Mouse (Mus musculus) cortical plate, adult 2 months (tissue): ENCODE measurements around the gene Ndufb10. TPM values are rescaled to one million over a fixed set of nuclear protein-coding genes. Genes with fewer than 3 reads are reported as not detected.

ENCODE experiments used
- H3K27ac ChIP-seq: fragments of 200-500 bp; 2 replicates; pipeline ENCODE4 v1.5.1; 2012; ENCODE audit warnings: low read length, control low read depth, inconsistent platforms; ENCODE audit not compliant: insufficient read depth
- H3K4me1 ChIP-seq: fragments of 200-500 bp; 2 replicates; pipeline ENCODE4 v1.6.1; 2011; ENCODE audit warnings: low read length; ENCODE audit not compliant: control insufficient read depth, insufficient read depth
- H3K4me3 ChIP-seq: fragments of 200-500 bp; 2 replicates; pipeline ENCODE4 v1.5.1; 2011; ENCODE audit warnings: mild to moderate bottlenecking, low read length, control low read depth; ENCODE audit not compliant: insufficient read depth
- CTCF ChIP-seq: fragments of 200-500 bp; IDR thresholded peaks from 2 replicates; pipeline ENCODE4 v1.5.1; 2011; ENCODE audit warnings: mild to moderate bottlenecking, control low read depth, low read length; ENCODE audit not compliant: insufficient read depth; ENCODE audit errors: extremely low read depth
- POLR2A ChIP-seq: fragments of 200-500 bp; IDR thresholded peaks from 2 replicates; pipeline ENCODE4 v1.6.1; 2011; ENCODE audit warnings: mild to moderate bottlenecking, low read length, control low read depth; ENCODE audit not compliant: insufficient read depth; ENCODE audit errors: extremely low read depth
- polyA plus RNA-seq: library from polyadenylated mRNA; depleted of rRNA; stranded (reverse); fragments of >200 nt; gene quantifications from 2 replicates; pipeline ENCODE4 v1.2.3, GENCODE M21; 2012

Ndufb10 gene
- polyA plus RNA-seq, 1 experiment, result 431 TPM

GRCm38 (mm10) chr17:24715556-24715955 is 8.7 kb downstream of the Ndufb10 start:
- Histone ChIP-seq H3K27ac (no peak overlapping the region), H3K4me3 (no peak overlapping the region), H3K4me1 (no peaks in the 10 kb centered on the region)
- no peak for TF ChIP-seq CTCF
- TF ChIP-seq POLR2A, result no peak

GRCm38 (mm10) chr17:24708646-24709045 is 15.6 kb downstream of the Ndufb10 start:
- Histone ChIP-seq H3K4me3 (no peak overlapping the region), H3K4me1 (peaks cover 2% of the 10 kb centered on the region; the same call in 1 of the 2 replicates), H3K27ac (no peak overlapping the region)
- TF ChIP-seq CTCF (no peak), POLR2A (no peak)

- H3K27ac ChIP-seq, result no peak overlapping the region
- H3K4me1 ChIP-seq, result peaks cover 2% of the 10 kb centered on the region; the same call in 1 of the 2 replicates
- H3K4me3 ChIP-seq, result peak overlapping the region; percentile 66
- TF ChIP-seq POLR2A, result no peak
- no peak for TF ChIP-seq CTCF
Measured at GRCm38 (mm10) chr17:24707801-24708425, 16.4 kb downstream of the Ndufb10 start.

DNA sequence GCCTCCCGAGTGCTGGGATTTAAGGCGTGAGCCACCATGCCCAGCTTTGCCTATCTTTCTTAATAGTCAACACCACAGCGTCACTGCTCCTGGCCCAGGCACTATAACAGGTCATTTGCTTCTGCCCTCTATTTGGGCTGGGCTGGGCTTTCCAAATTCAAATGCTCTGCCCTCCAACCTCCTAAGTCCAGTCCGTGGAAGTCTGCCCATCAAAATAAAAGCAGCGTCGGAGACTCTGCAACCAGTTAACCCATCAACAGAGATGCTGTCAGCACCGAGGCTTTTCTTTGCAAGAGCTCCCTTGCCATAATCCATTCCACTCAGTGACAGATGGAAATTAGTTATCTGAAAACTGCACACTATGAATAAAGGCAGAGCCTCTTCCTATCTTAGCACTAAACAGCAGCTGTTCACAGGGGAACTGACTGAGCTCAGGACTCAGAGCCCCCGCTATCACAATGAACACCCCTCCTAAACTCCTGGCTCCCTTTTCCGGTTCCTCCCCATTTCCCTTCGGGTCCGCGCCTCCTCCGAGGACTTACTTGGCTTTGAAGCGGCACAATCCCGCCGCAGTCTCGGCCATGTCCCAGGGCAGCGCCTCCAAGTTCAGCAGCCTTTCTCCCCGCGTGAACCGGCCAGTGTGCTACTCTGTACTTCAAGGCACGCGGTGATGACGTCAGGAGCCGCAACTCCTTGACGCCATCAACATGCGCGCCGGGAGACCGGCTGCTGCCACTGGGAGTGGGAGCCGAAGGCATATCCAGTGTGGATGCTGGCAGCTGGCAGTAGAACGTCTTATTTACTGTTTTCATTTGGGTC is 17.1 kb downstream of the Ndufb10 start, which contains the start of gene Tbl3:
Tbl3 (minus strand) TSS at position 679 of the 819 bp plus-strand sequence.
- Histone ChIP-seq H3K4me1 (peaks cover 2% of the 10 kb centered on the region; the same call in 1 of the 2 replicates), H3K4me3 (peak within 1 kb of the TSS; percentile 66), H3K27ac (no peak within 1 kb of the TSS)
- peak; percentile 95 for TF ChIP-seq POLR2A
- no peak for TF ChIP-seq CTCF

- Histone ChIP-seq H3K4me1 (peaks cover 2% of the 10 kb centered on the region; the same call in 1 of the 2 replicates), H3K4me3 (no peak overlapping the region), H3K27ac (no peak overlapping the region)
- TF ChIP-seq CTCF (no peak), POLR2A (no peak)
Measured at GRCm38 (mm10) chr17:24705821-24706220, 18.5 kb downstream of the Ndufb10 start.

DNA sequence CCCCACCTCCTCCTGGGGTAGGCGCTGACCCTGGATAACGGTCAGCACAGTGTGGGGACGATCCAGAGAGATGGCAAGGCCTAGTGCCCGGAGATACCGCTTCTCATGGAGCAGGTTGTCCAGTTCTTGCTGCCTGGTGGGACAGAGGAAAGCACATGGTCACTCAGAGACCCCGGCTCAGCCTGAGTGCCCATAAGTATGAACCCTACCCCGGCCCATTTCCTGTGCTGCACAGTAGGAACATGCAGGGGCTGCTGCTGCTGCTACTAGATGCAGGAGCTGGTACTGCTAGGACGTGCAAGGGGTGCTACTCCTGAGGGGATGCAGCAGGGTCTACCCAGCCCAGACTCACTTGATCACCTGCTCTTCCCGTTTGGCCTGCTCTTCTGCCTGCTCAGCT is 23.0 kb downstream of the Ndufb10 start:
- TF ChIP-seq CTCF (no peak), POLR2A (no peak)
- Histone ChIP-seq H3K4me1 (peaks cover 3% of the 10 kb centered on the region; the same call in 1 of the 2 replicates), H3K4me3 (no peak overlapping the region), H3K27ac (no peak overlapping the region)

DNA sequence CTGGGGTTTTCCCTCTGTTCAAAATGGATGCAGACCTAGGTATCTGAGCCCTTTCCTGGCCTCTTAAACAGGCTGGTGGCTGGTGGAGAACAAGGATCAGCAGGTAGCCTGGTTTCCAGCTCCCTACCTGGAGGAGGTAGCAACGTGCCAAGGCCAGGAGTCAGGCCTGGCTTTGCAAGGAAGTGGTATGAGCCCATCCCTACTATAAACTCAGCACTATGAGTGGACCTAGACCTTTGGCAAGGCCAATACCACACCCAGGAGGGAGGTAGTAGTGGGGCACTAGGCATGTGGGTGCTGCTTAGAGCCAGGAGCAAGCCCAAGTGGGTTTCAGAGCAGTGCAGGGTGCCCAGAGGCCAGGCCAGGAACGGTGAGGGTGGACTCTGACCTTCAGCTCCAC is 24.8 kb downstream of the Ndufb10 start:
- H3K27ac ChIP-seq, result no peak overlapping the region
- H3K4me1 ChIP-seq, result peaks cover 3% of the 10 kb centered on the region; the same call in 1 of the 2 replicates
- TF ChIP-seq POLR2A (no peak), CTCF (no peak)
- H3K4me3 ChIP-seq, result no peak overlapping the region

GRCm38 (mm10) chr17:24698715-24699114 is 25.6 kb downstream of the Ndufb10 start:
- Histone ChIP-seq H3K4me3 (no peak overlapping the region), H3K27ac (no peak overlapping the region), H3K4me1 (peaks cover 3% of the 10 kb centered on the region; the same call in 1 of the 2 replicates)
- TF ChIP-seq CTCF (no peak), POLR2A (no peak)

DNA sequence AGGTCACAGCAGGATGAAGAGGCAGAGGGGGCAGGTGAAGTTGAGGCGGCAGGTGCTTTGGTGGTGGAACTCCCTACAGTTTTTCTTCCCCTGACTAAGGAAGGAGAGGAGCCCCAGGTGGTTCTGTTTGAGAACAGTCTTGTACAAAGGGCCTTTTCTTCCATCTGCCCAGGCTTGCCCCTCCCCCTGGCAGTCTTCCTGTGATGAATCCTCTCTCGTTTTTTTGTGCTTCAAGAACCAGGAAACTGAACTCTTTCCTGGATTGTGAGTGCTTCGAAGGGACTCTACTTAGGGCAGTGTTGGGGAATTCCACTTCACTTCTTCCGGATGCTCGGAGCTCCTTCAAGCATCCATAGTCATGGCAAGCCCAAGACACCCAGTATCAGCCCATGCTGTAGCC is 26.3 kb downstream of the Ndufb10 start:
- TF ChIP-seq POLR2A, result no peak
- no peak for TF ChIP-seq CTCF
- H3K27ac ChIP-seq, result no peak overlapping the region
- no peak overlapping the region for H3K4me3 ChIP-seq
- peaks cover 3% of the 10 kb centered on the region; the same call in 1 of the 2 replicates for H3K4me1 ChIP-seq
